Mouse (Mus musculus): ENCODE results near the gene Taf15.
"Not testable (repeated sequence)": the region's sequence is repeated elsewhere in the genome, so short reads cannot be mapped to it uniquely, and the experiment has no call there.

Taf15 gene

DNA sequence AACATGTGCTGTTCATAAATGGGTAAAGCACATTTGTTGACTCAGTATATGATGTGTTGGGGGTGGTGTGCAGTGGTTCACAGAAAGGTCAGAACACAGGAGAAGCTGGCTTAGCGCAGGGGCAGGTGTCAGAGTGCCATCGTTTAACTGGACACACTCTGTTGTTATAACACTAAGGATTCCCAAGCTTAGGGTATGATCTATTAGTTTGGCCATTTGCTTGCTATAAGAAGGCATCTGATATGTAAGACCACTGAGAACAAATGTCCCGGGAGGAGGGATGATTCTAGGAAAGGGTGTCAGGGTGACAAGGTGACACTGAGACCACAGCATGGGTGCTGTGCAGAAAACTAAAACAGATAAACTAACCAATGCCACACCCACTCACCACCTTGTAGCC, 63.9 kb downstream of the Taf15 start:
- DNase-seq (ENCODE audit: low spot score in 2 of 2) = no peak

GRCm38 (mm10) chr11:83538705-83539314, 65.9 kb downstream of the Taf15 start:
- DNase-seq (ENCODE audit: low spot score in 2 of 2) = no peak

DNA sequence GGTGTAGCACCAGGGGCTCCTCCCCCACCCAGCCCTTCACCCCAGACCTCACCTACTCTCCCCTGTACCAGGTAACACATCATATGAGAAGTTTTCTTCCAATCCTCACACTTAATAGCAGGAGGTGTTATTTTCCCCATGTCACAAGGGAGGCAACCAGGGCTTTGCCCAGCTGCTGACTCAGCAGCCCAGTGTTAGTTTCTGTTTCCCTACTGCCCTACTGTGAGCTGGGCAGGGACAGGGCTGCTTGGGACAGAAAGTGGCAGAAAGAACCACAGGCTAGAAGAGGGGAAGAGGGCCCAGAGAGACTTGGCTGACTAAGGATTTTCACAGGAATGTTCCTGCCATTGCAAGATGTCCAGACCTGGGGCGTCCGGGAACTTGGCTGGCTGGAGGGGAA, 68.0 kb downstream of the Taf15 start:
- DNase-seq (ENCODE audit: low spot score in 2 of 2) = no peak

DNA sequence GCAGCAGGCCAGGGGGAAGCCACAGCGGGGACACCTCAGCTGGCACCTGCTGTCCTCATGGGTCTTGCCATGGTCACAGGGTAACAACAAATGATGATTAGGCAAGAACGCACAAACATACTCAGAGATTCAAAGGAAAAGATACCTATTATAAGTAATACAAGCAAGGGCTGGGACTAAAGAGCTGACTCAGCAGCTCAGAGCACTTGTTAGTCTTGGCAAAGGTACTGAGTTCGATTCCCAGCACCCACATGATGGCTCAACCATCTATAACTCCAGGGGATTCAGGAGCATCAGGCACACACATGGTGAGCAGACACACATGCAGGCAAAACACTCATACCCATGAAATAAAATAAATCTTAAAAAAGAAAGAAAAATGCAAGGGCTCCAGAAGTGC, 68.5 kb downstream of the Taf15 start:
- DNase-seq (ENCODE audit: low spot score in 2 of 2) = no peak

DNA sequence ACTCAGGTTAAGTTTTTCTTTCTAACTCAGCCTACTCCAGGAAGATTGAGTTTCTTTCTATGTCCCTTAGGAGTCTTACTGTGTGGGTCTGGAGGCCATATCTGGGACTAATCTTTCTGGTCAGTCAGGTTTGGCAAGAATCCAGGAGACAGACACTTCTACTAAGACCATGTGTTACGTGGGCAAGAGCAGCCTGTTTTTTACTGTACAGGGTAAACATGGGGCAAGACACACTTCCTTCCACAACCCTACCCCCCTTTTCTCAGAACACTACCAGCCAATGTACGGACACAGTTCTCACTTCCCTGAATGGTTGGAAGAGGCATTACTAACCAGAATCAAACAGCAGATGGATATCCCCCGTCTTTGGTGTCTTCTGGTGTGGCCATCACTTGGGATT, 71.3 kb downstream of the Taf15 start:
- DNase-seq (ENCODE audit: low spot score in 2 of 2) = no peak

GRCm38 (mm10) chr11:83550186-83550632, 77.3 kb downstream of the Taf15 start:
- no peak for DNase-seq (ENCODE audit: low spot score in 2 of 2)

DNA sequence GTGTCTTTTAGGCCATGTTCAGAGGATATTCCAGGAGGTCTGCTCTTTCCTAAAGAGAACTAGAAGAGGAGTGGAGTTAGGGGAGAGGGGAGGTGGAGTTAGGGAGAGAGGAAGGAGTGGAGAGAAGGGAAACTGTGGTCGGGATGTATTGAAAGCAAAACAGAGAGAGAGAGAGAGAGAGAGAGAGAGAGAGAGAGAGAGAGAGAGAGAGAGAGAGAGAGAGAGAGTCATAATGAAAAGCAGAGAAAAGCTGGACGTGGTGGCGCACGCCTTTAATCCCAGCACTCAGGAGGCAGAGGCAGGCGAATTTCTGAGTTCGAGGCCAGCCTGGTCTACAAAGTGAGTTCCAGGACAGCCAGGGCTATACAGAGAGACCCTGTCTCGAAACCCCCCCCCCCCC, 78.2 kb downstream of the Taf15 start:
- DNase-seq (ENCODE audit: low spot score in 2 of 2) = not testable (repeated sequence)

DNA sequence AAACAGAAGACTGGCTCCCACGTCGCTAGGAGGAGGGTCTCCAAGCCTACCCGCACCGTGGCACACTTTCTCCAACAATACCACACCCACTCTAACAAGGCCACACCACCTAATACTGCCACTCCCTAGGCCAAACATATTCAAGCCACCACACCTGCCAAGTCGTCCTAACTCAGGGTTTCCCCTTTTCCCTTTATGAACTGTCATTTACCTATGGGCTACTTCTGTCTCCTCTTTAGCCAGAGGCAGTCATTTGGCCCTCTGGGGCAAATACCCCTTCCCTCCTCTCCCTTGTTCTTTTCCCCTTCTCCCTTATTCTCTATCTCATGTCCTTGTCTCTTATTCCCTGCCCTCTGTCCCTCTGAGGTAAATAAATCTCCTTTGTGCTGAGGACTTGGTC, 78.8 kb downstream of the Taf15 start:
- no peak for DNase-seq (ENCODE audit: low spot score in 2 of 2)

Data from left cerebral cortex, adult 9 months (tissue).